Mouse (Mus musculus): Measurements from ENCODE around the gene Gngt2. TPM values are rescaled to one million over a fixed set of nuclear protein-coding genes. Genes with fewer than 3 reads are reported as not detected.
A peak's percentile ranks its signal among the peaks of the same experiment; 100 is the strongest.

The Gngt2 gene
- polyA plus RNA-seq (2015; fragmentation: Nextera tagmentation; extraction: Ambion mirVana) = 21.1 and 23.2 TPM in 2 replicates

DNA sequence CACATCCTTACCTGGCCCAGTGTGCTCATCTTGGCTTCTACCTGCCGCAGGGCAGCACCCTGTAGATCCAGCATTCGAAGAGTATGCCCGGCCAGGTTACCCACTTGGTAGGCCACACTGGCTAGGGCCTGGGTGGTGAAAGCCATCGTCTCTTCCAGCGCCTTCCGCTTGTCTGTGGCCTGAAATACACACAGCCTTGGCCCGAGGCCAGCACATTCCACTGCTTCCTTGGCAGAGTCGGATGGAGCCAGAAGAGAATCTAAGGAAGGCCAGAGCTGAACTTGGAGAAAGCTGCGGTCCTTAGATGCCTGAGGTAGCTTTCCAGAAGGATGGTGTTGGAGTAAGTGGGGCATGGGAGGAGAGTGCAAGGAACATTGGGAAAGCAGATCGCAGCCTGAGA, at the start of gene Gngt2:
Gngt2 (plus strand) TSS at position 158 of the 400 bp plus-strand sequence.
- no peak within 1 kb of the TSS for H3K4me3 ChIP-seq (ENCODE audit: low read depth, low read length)
- H3K9me3 ChIP-seq (replicated peaks; ENCODE audit: control insufficient read depth, low read length) = no peaks in the 10 kb centered on the region
- no peak within 1 kb of the TSS for H3K9ac ChIP-seq (ENCODE audit: low read depth, low read length)
- no peak within 1 kb of the TSS for H3K27ac ChIP-seq (ENCODE audit: low read length)
- peaks cover 35% of the 10 kb centered on the region for H3K4me1 ChIP-seq (ENCODE audit: control insufficient read depth, low read depth, low read length)
- no peaks in the 10 kb centered on the region for H3K36me3 ChIP-seq (ENCODE audit: control insufficient read depth, insufficient read depth)
- no peak for ATAC-seq (ENCODE audit: low read depth)
- H3K27me3 ChIP-seq (ENCODE audit: control insufficient read depth, insufficient read depth, low read depth, low read length) = peaks cover 25% of the 10 kb centered on the region
- H3K4me2 ChIP-seq (ENCODE audit: low read depth, low read length) = no peak within 1 kb of the TSS
- WGBS (ENCODE audit: insufficient replicate concordance) = 76% methylated on average over 10 of the region's 10 CpGs

DNA sequence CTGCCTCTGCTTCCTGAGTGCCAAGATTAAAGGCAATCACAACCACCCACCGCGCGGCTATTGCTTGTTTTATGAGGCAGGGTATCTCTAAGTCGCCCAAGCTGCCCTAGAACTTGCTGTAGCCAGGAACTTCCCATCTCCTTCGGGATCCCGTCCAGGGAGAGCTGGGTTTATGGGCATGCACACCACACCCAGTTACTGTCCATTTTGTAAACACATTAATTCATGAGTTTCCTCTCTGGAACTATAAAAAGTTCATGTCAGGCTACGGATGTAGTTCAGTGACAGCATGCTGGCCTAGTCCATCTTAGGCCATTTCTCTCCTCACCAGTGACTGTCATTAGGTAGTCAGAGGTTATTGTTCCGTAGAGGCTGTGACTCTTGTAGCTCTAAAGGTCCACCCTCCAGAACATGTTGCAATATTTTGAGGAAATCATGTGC, 47.5 kb upstream of the Gngt2 start:
- Histone ChIP-seq H3K9ac (ENCODE audit: low read depth, low read length) (no peak overlapping the region), H3K36me3 (ENCODE audit: control insufficient read depth, insufficient read depth) (no peaks in the 10 kb centered on the region; the same call in 1 of the 2 replicates), H3K4me2 (ENCODE audit: low read depth, low read length) (no peak overlapping the region), H3K9me3 (replicated peaks; ENCODE audit: control insufficient read depth, low read length) (peaks cover 7% of the 10 kb centered on the region), H3K4me1 (ENCODE audit: control insufficient read depth, low read depth, low read length) (peaks cover 26% of the 10 kb centered on the region), H3K27me3 (ENCODE audit: control insufficient read depth, insufficient read depth, low read depth, low read length) (no peaks in the 10 kb centered on the region), H3K4me3 (ENCODE audit: low read depth, low read length) (no peak overlapping the region), H3K27ac (ENCODE audit: low read length) (no peak overlapping the region)
- ATAC-seq (ENCODE audit: low read depth) = no peak
- WGBS (ENCODE audit: insufficient replicate concordance) = 72% methylated on average over 8 of the region's 8 CpGs

DNA sequence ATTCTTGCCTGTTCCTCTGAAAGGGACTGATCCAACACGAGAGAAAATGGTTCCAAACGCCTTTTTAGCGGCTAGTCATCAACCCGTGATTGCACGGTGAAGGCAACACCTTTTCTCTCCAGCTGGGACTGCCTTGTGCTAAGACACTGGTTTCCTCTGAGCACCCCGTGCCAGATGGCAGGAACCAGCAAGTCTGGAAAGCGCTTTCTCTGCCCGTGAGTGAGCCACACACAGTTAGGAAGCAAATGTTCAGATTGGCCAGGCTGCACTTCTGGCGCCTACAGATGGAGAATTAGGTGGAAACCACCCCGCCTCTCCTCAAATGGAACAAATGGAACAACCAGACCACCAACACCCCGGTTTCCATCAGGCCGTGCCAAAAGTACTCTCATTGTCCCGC, 45.2 kb upstream of the Gngt2 start:
- Histone ChIP-seq H3K4me2 (ENCODE audit: low read depth, low read length) (no peak overlapping the region), H3K27ac (ENCODE audit: low read length) (no peak overlapping the region)
- no peak for ATAC-seq (ENCODE audit: low read depth)

DNA sequence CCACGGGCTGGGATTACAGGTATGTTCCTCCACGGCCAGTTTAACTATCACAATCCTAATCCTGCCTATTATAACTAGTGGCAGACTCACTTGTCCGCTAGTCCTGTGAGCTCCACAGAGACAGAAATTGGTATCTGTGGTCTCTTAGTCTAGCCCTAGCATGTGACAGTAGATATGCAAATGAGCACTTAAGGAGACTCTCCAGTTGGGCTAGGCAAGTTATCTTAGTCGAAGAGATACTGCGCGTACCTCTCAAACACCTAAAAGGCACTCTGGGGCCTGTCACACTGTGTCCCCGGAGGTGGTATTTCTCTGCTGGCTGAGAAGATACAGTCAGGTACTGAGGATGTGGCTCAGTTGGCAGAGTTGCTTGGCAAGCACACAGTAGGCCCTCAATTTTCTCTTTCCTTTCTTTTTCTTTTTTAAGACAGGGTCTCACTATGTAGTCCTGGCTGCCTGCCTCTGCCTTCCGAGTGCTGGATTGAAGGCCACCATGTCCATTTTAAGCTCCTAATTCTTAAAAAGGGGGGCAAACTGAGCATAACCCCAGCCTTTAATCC, 44.0 kb upstream of the Gngt2 start:
- Histone ChIP-seq H3K4me2 (ENCODE audit: low read depth, low read length) (peak overlapping the region; percentile 45), H3K27ac (ENCODE audit: low read length) (peak overlapping the region; percentile 85), H3K4me3 (ENCODE audit: low read depth, low read length) (peak overlapping the region; percentile 18; the same call in 1 of the 2 replicates), H3K9me3 (replicated peaks; ENCODE audit: control insufficient read depth, low read length) (no peaks in the 10 kb centered on the region), H3K27me3 (ENCODE audit: control insufficient read depth, insufficient read depth, low read depth, low read length) (peaks cover 29% of the 10 kb centered on the region), H3K36me3 (ENCODE audit: control insufficient read depth, insufficient read depth) (no peaks in the 10 kb centered on the region; the same call in 1 of the 2 replicates), H3K4me1 (ENCODE audit: control insufficient read depth, low read depth, low read length) (peaks cover 28% of the 10 kb centered on the region), H3K9ac (ENCODE audit: low read depth, low read length) (peak overlapping the region; percentile 59)
- peak; percentile 94 for ATAC-seq (ENCODE audit: low read depth)
- 37% methylated on average over 8 of the region's 8 CpGs for WGBS (ENCODE audit: insufficient replicate concordance)

More for the DNA sequence above, 45.2 kb upstream of the Gngt2 start:
- no peak overlapping the region for H3K4me3 ChIP-seq (ENCODE audit: low read depth, low read length)
- peaks cover 19% of the 10 kb centered on the region for H3K27me3 ChIP-seq (ENCODE audit: control insufficient read depth, insufficient read depth, low read depth, low read length)
- peaks cover 27% of the 10 kb centered on the region for H3K4me1 ChIP-seq (ENCODE audit: control insufficient read depth, low read depth, low read length)
- H3K36me3 ChIP-seq (ENCODE audit: control insufficient read depth, insufficient read depth) = no peaks in the 10 kb centered on the region; the same call in 1 of the 2 replicates
- H3K9me3 ChIP-seq (replicated peaks; ENCODE audit: control insufficient read depth, low read length) = no peaks in the 10 kb centered on the region
- WGBS (ENCODE audit: insufficient replicate concordance) = 80% methylated on average over 13 of the region's 13 CpGs
- no peak overlapping the region for H3K9ac ChIP-seq (ENCODE audit: low read depth, low read length)

DNA sequence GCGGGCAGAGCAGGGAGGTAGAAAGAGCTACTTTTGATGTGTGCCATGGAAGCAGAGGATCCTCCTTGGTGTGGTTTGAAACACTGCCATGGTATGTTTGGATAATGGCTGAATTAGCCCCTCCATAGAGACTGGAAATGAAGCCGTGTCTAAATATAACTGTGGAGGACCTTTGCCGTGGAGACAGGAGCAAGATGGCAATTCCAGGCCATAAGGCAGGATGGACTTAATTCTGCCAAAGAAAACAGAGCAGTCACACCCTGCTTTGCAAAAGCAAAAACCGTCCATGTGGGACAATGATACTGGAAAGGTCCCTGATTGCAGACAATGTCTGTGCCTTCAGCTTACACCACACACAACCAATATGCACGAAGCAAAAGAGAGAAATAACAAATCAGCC, 42.8 kb upstream of the Gngt2 start:
- ATAC-seq (ENCODE audit: low read depth) = no peak
- Histone ChIP-seq H3K27me3 (ENCODE audit: control insufficient read depth, insufficient read depth, low read depth, low read length) (peaks cover 36% of the 10 kb centered on the region), H3K4me2 (ENCODE audit: low read depth, low read length) (no peak overlapping the region), H3K9me3 (replicated peaks; ENCODE audit: control insufficient read depth, low read length) (no peaks in the 10 kb centered on the region), H3K4me1 (ENCODE audit: control insufficient read depth, low read depth, low read length) (peaks cover 28% of the 10 kb centered on the region), H3K4me3 (ENCODE audit: low read depth, low read length) (no peak overlapping the region), H3K9ac (ENCODE audit: low read depth, low read length) (no peak overlapping the region), H3K36me3 (ENCODE audit: control insufficient read depth, insufficient read depth) (no peaks in the 10 kb centered on the region; the same call in 1 of the 2 replicates), H3K27ac (ENCODE audit: low read length) (no peak overlapping the region)
- WGBS (ENCODE audit: insufficient replicate concordance) = 64% methylated on average over 5 of the region's 5 CpGs

DNA sequence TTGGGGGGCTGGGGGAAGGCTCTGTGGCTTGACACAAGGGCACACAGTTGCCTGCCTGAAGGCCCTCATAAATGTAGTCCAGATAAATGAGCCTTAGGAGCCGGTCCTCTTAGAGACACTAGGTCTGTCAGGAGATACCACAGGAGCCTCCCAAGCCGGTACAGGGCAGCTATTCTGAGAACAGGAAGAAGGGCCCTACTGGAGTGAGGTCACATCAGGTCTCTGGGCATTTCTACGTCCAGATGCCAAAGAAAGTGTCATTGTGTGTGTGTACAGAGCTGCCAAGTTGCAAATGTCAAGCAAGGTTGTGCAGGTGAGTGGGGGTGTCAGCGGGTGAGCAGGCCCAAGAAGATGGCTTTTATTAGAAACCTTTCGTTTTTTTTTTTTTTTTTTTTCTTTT, 41.4 kb upstream of the Gngt2 start:
- H3K4me2 ChIP-seq (ENCODE audit: low read depth, low read length) = no peak overlapping the region
- H3K27me3 ChIP-seq (ENCODE audit: control insufficient read depth, insufficient read depth, low read depth, low read length) = peaks cover 36% of the 10 kb centered on the region
- ATAC-seq (ENCODE audit: low read depth) = no peak

DNA sequence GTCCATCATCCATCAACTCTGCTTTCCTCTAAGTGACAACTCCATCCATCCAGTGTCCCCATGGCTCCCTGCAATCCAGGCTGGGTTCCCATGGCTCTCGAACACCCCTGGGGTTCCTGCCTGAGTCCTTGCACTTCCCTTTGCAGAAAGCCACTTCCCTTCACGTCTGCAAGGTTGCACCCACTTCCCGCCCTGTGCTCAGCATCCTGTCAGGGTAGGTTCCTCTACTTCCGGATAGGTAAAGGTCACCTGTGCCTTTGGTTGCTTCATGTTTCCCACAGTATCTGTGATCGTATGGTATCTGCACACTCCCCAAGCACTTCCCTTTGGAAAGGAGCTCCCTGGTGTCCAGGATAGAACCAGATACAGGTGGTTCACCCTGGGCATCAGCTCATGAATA, 32.0 kb upstream of the Gngt2 start:
- Histone ChIP-seq H3K27ac (ENCODE audit: low read length) (peak overlapping the region; percentile 100), H3K4me1 (ENCODE audit: control insufficient read depth, low read depth, low read length) (peaks cover 89% of the 10 kb centered on the region), H3K4me2 (ENCODE audit: low read depth, low read length) (peak overlapping the region; percentile 62), H3K36me3 (ENCODE audit: control insufficient read depth, insufficient read depth) (no peaks in the 10 kb centered on the region), H3K9me3 (replicated peaks; ENCODE audit: control insufficient read depth, low read length) (peaks cover 3% of the 10 kb centered on the region; the same call in 1 of the 2 replicates), H3K4me3 (ENCODE audit: low read depth, low read length) (peak overlapping the region; percentile 34), H3K27me3 (ENCODE audit: control insufficient read depth, insufficient read depth, low read depth, low read length) (no peaks in the 10 kb centered on the region), H3K9ac (ENCODE audit: low read depth, low read length) (peak overlapping the region; percentile 77)
- WGBS (ENCODE audit: insufficient replicate concordance) = 43% methylated on average over 5 of the region's 5 CpGs
- no peak for ATAC-seq (ENCODE audit: low read depth)

More for the DNA sequence above, 41.4 kb upstream of the Gngt2 start:
- H3K4me1 ChIP-seq (ENCODE audit: control insufficient read depth, low read depth, low read length) = peaks cover 38% of the 10 kb centered on the region
- 42% methylated on average over 5 of the region's 5 CpGs for WGBS (ENCODE audit: insufficient replicate concordance)
- H3K9me3 ChIP-seq (replicated peaks; ENCODE audit: control insufficient read depth, low read length) = no peaks in the 10 kb centered on the region
- H3K4me3 ChIP-seq (ENCODE audit: low read depth, low read length) = no peak overlapping the region
- no peaks in the 10 kb centered on the region; the same call in 1 of the 2 replicates for H3K36me3 ChIP-seq (ENCODE audit: control insufficient read depth, insufficient read depth)
- H3K9ac ChIP-seq (ENCODE audit: low read depth, low read length) = no peak overlapping the region
- no peak overlapping the region for H3K27ac ChIP-seq (ENCODE audit: low read length)

DNA sequence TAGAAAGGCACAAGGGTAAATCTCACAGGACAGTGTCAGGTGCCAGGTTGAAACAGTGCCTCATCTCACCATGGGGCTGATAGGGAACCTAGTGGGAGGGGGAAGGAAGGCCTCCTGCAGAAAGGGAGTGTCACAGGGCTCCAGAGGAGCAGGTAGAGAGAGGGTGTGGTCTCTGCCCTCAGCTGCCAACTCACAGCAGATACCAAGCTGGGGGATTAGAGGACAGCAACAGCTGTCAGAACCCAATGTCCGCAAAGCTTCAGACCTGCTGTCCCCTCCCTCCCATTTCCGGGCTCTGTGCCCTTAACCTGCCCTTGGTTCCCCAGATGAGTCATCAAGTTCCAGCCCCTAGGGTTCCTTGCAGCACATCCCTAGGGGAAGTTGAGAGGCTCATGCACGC, 31.5 kb upstream of the Gngt2 start:
- peak overlapping the region; percentile 100 for H3K27ac ChIP-seq (ENCODE audit: low read length)
- WGBS (ENCODE audit: insufficient replicate concordance) = 22% methylated on average over 3 of the region's 3 CpGs
- H3K4me3 ChIP-seq (ENCODE audit: low read depth, low read length) = peak overlapping the region; percentile 34
- H3K27me3 ChIP-seq (ENCODE audit: control insufficient read depth, insufficient read depth, low read depth, low read length) = no peaks in the 10 kb centered on the region
- peak; percentile 71 for ATAC-seq (ENCODE audit: low read depth)
- H3K36me3 ChIP-seq (ENCODE audit: control insufficient read depth, insufficient read depth) = no peaks in the 10 kb centered on the region
- H3K4me1 ChIP-seq (ENCODE audit: control insufficient read depth, low read depth, low read length) = peaks cover 89% of the 10 kb centered on the region
- H3K4me2 ChIP-seq (ENCODE audit: low read depth, low read length) = peak overlapping the region; percentile 62
- peak overlapping the region; percentile 77 for H3K9ac ChIP-seq (ENCODE audit: low read depth, low read length)
- H3K9me3 ChIP-seq (replicated peaks; ENCODE audit: control insufficient read depth, low read length) = peaks cover 3% of the 10 kb centered on the region; the same call in 1 of the 2 replicates

DNA sequence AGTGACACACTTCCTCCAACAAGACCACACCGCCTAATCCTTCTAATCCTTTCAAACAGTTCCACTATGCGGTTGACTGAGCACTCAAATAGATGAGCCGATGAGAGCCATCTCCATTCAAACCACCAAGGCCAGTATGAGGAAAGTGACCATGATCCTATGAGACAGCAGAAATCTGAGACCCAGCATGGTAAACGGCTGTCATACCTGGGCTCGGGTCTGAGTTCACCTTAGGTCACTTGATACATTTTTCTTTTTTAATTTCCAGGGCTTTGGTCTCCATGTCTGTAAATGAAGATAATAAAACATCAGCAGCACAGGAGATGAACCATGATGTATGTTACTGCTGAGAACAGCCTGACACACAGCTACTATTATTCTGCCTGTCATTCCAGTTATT, 29.1 kb upstream of the Gngt2 start:
- peak overlapping the region; percentile 81 for H3K9ac ChIP-seq (ENCODE audit: low read depth, low read length)

More for the DNA sequence above, 29.1 kb upstream of the Gngt2 start:
- H3K4me3 ChIP-seq (ENCODE audit: low read depth, low read length) = peak overlapping the region; percentile 44
- H3K27ac ChIP-seq (ENCODE audit: low read length) = peak overlapping the region; percentile 100
- H3K4me2 ChIP-seq (ENCODE audit: low read depth, low read length) = peak overlapping the region; percentile 69
- peaks cover 72% of the 10 kb centered on the region for H3K4me1 ChIP-seq (ENCODE audit: control insufficient read depth, low read depth, low read length)
- WGBS (ENCODE audit: insufficient replicate concordance) = 80% methylated on average over 5 of the region's 5 CpGs
- no peaks in the 10 kb centered on the region for H3K36me3 ChIP-seq (ENCODE audit: control insufficient read depth, insufficient read depth)
- peaks cover 3% of the 10 kb centered on the region; the same call in 1 of the 2 replicates for H3K9me3 ChIP-seq (replicated peaks; ENCODE audit: control insufficient read depth, low read length)
- ATAC-seq (ENCODE audit: low read depth) = no peak
- H3K27me3 ChIP-seq (ENCODE audit: control insufficient read depth, insufficient read depth, low read depth, low read length) = no peaks in the 10 kb centered on the region
